Mouse (Mus musculus) frontal cortex, postnatal 36 days (tissue): ENCODE measurements at regions not wholly inside any gene's neighbourhood (a gene's known extent, or its start where the extent isn't known, plus 50 kb on each side); places are given as distances from the start of the nearest gene placed in this dataset.
"Not testable (repeated sequence)": the region's sequence is repeated elsewhere in the genome, so short reads cannot be mapped to it uniquely, and the experiment has no call there.

ENCODE experiments used
- DNase-seq, 2 experiments: peaks; one replicate each; pipeline ENCODE4 v3.0.0; 2022; ENCODE audit warnings: low spot score in 2 of 2

GRCm38 (mm10) chr1:164744955-164745608, 51.4 kb upstream of the Dpt start:
- DNase-seq: no peak

- DNase-seq: no peak
Measured at GRCm38 (mm10) chr1:164744499-164744898, 51.9 kb upstream of the Dpt start.

GRCm38 (mm10) chr1:164742897-164743296, 53.5 kb upstream of the Dpt start:
- DNase-seq: not testable (repeated sequence)

DNA sequence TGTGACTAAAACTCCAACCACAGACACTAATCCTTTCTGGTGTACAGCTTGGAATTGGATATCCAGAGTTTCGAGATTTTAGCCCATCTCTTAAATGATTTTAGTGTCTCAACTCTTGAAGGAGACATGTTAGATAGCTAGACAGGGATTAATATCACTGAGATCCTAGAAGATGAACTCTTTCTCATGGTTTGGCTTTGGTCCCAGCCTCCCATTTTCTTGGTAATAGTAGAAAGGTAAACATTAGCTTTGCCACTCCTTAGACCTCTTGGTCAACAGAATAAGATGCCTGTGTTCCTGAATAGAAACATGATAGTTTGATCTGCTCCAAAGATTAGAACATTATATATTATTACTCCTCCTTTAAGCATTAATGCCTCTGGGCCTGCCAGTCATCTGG, 60.8 kb upstream of the Dpt start:
- no peak for DNase-seq

DNA sequence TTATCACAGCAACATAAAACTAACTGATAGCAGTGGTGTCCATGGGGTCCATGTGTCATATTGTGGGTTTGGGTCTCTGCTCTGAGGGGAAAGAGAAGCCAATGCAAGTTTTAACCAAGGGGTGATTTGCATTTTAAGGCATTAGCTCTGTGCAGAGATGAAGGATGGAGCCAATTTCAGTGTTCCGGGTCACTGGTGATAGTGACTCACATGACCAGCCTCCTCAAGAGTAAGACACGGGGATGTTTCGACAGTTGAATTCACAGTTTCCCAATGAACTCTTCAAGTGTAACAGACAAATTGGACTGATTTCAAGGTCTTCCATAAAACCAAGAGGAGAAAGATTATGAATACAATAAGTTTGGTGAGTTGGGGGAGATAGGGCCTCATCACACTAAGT, 62.7 kb upstream of the Dpt start:
- no peak for DNase-seq

GRCm38 (mm10) chr1:164722054-164722453, 74.4 kb upstream of the Dpt start:
- peak; percentile 66 to 83 for DNase-seq

DNA sequence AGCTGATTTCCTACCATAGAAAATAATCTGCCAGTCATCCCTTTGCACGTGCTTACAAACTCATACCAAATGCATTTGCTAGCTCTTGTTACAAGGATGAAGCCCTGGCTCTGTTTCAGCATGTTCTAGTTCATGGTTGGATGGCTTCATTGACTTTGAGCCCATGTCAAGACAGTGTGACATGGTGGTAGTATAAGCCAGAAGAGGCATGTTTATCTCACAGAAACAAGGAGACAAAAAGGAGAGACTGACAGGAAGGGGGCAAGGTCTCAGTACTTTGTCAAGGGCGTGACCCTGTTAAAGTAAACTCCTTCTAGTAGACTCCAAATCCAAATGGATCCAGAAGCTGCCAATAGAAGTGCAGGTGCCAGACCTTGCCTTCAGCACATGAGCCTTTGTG, 81.5 kb upstream of the Dpt start:
- DNase-seq: no peak

DNA sequence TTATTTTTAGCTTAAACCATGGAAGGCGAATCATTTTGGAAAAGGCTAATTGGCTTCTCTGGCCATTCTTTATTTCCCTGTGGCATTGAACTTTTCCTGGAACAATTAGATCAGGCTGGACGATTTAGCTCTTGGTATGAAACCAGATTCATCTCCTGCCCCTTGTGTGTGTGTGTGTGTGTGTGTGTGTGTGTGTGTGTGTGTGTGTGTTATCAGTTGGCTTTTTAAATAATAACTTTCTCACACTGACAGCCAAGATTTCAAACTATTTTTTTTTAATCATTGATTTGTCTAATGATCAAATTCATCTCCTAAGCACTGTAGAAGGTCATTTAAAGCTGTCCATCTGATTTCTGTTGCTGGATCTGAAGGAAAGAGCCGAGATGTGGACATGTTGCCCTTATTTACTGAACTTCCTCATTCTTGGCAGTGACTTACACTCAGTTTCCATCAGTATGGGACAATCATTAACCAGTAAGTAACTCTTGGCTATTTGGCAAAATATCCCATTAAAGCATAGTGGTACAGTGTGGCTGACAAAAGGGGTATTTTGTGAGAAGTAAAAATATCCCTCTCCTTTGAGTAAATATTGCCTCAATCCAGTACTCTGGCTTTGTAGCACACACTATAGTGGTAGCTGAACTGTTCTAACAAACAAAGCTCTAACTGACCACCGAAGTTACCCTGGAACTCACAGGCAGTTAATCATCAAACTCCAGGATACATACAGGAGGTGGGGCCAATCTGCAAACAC, 82.5 kb upstream of the Dpt start:
- no peak for DNase-seq

DNA sequence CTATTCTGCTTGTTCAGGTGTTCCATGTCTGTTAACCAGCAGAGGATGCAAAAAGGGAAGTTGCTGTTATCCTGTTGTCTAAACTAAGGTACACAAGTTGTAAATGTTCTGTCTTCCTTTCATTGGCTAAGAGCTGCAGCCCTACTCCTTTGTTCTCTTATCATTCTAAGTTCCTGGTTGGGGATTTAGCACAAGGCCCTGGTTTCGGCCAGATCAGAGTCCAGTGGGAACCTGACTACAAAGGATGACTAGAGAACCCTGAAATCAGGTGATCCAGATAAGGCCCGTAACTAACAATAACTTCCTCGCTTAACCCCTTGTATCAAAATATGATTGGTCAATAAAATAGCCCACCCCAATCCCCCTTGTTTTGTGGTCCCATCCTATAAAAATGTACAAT, 83.9 kb upstream of the Dpt start:
- no peak for DNase-seq

- peak in 1 of 2 experiments; percentile 33 for DNase-seq
Measured at GRCm38 (mm10) chr1:164704397-164705091, 91.9 kb upstream of the Dpt start.

GRCm38 (mm10) chr1:164703560-164704131, 92.8 kb upstream of the Dpt start:
- DNase-seq: no peak

DNA sequence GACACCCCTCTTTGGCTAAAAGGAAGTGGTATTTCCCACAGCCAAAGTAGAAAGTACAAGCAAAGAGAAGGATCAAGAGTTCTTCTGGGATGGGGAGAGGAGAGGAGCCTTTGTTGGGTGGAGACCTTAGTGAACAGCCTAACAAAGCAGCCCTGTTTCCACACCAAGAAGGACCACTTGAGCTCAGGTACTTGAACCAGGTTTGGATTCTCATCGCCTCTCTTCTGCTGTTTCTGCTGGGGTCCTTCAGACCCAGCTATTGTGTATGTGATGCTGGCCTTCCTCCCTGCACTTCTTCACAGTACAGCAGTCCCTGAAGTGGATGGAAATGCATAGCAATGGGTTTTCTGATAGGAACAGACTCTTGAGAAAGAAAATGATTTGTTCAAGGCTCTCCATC, 106.4 kb upstream of the Dpt start:
- DNase-seq: no peak

DNA sequence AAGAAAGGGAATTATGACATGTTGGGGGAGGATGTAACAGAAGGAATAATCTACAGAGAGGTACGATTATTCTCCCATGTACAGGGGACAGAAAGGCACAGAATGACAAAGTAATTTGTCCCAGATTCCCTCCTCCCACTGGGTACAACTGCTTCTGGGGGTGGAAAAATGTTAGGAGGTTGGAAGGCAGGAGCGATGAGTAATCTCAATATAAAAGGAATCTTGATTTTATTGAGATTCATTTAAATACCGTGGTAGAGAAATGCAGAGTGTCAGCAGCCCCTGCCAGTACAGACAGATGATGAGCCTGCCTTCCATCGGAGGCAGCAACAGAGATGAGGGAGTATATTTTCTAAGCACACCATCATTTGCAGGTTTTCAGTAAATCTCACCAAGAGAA, 107.1 kb upstream of the Dpt start:
- peak; percentile 61 to 66 for DNase-seq

DNA sequence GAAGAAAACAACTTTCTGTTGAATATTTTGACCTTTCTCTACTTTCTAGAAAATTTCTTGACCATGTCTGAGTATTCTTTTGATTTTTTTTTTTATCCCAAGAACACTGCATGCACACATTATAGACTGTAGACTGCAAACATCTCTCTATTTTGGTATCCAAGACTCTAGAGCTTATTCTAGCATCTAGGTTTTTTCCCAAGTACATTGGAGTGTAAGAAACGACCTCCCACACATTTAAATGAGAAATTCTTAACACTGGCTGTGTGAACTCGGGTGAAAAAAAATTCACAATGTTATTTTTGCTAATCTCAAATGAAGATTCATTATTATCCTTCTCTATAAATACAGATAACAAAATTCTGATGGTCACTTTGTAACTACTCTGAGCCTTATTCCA, 112.0 kb upstream of the Dpt start:
- no peak for DNase-seq

- peak in 1 of 2 experiments; percentile 83 for DNase-seq
Measured at GRCm38 (mm10) chr1:164683788-164684187, 112.7 kb upstream of the Dpt start.

DNA sequence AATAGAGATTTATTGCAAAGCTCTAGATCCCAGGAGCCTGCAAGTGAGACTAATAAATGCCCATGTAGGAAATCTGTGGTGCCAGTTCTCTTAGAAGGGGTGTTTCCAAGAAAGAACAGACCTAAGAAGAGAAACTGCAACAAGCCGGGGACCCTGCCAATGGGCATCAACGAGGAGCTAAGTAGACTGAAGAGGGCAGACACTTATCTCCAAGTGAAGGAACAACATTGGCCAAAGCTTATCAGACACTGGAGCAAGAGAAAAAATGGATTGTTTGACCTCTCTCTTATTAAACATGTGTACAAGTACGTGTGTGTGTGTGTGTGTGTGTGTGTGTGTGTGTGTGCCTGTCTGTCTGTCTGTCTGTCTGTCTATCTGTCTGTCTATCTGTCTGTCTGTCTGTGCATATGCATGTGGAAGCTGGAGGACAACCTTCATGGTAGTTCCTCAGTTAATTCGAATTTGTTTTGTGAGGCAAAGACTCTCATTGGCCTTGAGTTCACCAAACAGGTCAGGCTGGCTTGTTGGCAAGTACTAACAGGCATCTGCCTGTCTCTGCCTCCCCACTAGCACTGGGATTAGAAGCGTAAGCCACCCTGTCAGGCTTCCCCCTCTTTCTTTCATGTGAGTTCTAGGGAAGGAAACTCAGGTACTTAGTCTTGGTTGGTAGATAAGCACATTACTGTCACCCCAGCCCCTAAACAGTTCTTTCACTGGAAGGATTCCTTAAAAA, 113.4 kb upstream of the Dpt start:
- no peak for DNase-seq

- DNase-seq: no peak
Measured at GRCm38 (mm10) chr1:164682426-164682825, 114.0 kb upstream of the Dpt start.

- DNase-seq: peak in 1 of 2 experiments; percentile 60
Measured at GRCm38 (mm10) chr1:164681582-164681981, 114.9 kb upstream of the Dpt start.

- DNase-seq: no peak
Measured at GRCm38 (mm10) chr1:164678303-164678702, 118.1 kb upstream of the Dpt start.

GRCm38 (mm10) chr1:164652244-164652643, 144.2 kb upstream of the Dpt start:
- no peak for DNase-seq

- DNase-seq: no peak
Measured at GRCm38 (mm10) chr1:164637901-164638462, 158.5 kb upstream of the Dpt start.
